Mouse (Mus musculus) forebrain, embryonic 13.5 days (tissue): ENCODE data around the gene Polr2l. TPM values are rescaled to one million over a fixed set of nuclear protein-coding genes. Genes with fewer than 3 reads are reported as not detected.

ENCODE experiments used
- ATAC-seq: fragments of 200-750 bp; cut with Nextera tagmentation; 2 replicates; pipeline ENCODE4 v1.8.0; 2017
- H3K27ac ChIP-seq: fragments of 300-500 bp; sonication (generic); 2 replicates; pipeline ENCODE4 v1.5.1; 2015; ENCODE audit warnings: inconsistent platforms, mild to moderate bottlenecking, moderate library complexity
- H3K27me3 ChIP-seq: fragments of 300-500 bp; sonication (generic); 2 replicates; pipeline ENCODE4 v1.6.1; 2015; ENCODE audit warnings: mild to moderate bottlenecking, inconsistent platforms
- H3K36me3 ChIP-seq: fragments of 300-500 bp; sonication (generic); 2 replicates; pipeline ENCODE4 v1.6.1; 2015; ENCODE audit warnings: mild to moderate bottlenecking, inconsistent platforms; ENCODE audit not compliant: poor library complexity, severe bottlenecking
- H3K4me1 ChIP-seq: fragments of 300-500 bp; sonication (generic); 2 replicates; pipeline ENCODE4 v1.6.1; 2015; ENCODE audit warnings: inconsistent platforms
- H3K4me2 ChIP-seq: fragments of 300-500 bp; sonication (generic); 2 replicates; pipeline ENCODE4 v1.6.1; 2015; ENCODE audit warnings: inconsistent platforms, mild to moderate bottlenecking, moderate library complexity
- H3K4me3 ChIP-seq: fragments of 300-500 bp; sonication (generic); 2 replicates; pipeline ENCODE4 v1.5.1; 2015; ENCODE audit warnings: mild to moderate bottlenecking, inconsistent platforms
- H3K9ac ChIP-seq: fragments of 300-500 bp; sonication (generic); 2 replicates; pipeline ENCODE4 v1.6.1; 2015; ENCODE audit warnings: mild to moderate bottlenecking, inconsistent platforms
- H3K9me3 ChIP-seq: fragments of 300-500 bp; sonication (generic); replicated peaks from 2 replicates; pipeline ENCODE4 v1.6.1; 2016; ENCODE audit warnings: inconsistent platforms
- WGBS: fragments of 180-500 bp; shearing (Covaris S2); methylation state at CpG from one replicate; pipeline ENCODE4 v1.1.7; 2015; 5-methylcytosine and 5-hydroxymethylcytosine counted together
- polyA plus RNA-seq: library from polyadenylated mRNA; unstranded; fragments of >200 nt; fragmentation: Nextera tagmentation; extraction: Ambion mirVana; gene quantifications from 2 replicates; pipeline ENCODE4 v1.2.1, GENCODE M21; 2015

Polr2l gene
- polyA plus RNA-seq, 1 experiment from 2014 or later = 76.5 TPM

GRCm38 (mm10) chr7:141483114-141483653 lies 8.3 kb upstream of the Polr2l start:
- no peaks in the 10 kb centered on the region for H3K9me3 ChIP-seq
- no peak overlapping the region for H3K9ac ChIP-seq
- no peaks in the 10 kb centered on the region for H3K36me3 ChIP-seq
- ATAC-seq = no peak
- 0 out of 2 replicates have a peak overlapping the region, but pooled peaks have one; percentile 60 for H3K4me3 ChIP-seq
- peak overlapping the region; percentile 95 for H3K4me2 ChIP-seq
- peaks cover 22% of the 10 kb centered on the region for H3K27me3 ChIP-seq
- peaks cover 25% of the 10 kb centered on the region for H3K4me1 ChIP-seq
- WGBS = 74% methylated on average over 6 of the region's 6 CpGs
- H3K27ac ChIP-seq = no peak overlapping the region

- Histone ChIP-seq H3K9me3 (no peaks in the 10 kb centered on the region), H3K36me3 (no peaks in the 10 kb centered on the region), H3K27me3 (peaks cover 24% of the 10 kb centered on the region), H3K27ac (no peak overlapping the region), H3K4me3 (peak overlapping the region; percentile 60), H3K4me2 (peak overlapping the region; percentile 95), H3K9ac (peak overlapping the region; percentile 79), H3K4me1 (peaks cover 25% of the 10 kb centered on the region)
- WGBS = 8% methylated on average over 11 of the region's 11 CpGs
- ATAC-seq = 0 out of 2 replicates have a peak, but pooled peaks have one; percentile 1
Observed at GRCm38 (mm10) chr7:141482531-141483024, 7.6 kb upstream of the Polr2l start.

GRCm38 (mm10) chr7:141481498-141482401 lies 6.8 kb upstream of the Polr2l start:
- peaks cover 31% of the 10 kb centered on the region for H3K27me3 ChIP-seq
- peak overlapping the region; percentile 60 for H3K4me3 ChIP-seq
- peak; percentile 66 for ATAC-seq
- under 1% methylated on average over 73 of the region's 81 CpGs for WGBS
- peak overlapping the region; percentile 95 for H3K4me2 ChIP-seq
- H3K27ac ChIP-seq = no peak overlapping the region
- peak overlapping the region; percentile 79 for H3K9ac ChIP-seq
- peaks cover 29% of the 10 kb centered on the region for H3K4me1 ChIP-seq
- H3K36me3 ChIP-seq = no peaks in the 10 kb centered on the region
- no peaks in the 10 kb centered on the region for H3K9me3 ChIP-seq

DNA sequence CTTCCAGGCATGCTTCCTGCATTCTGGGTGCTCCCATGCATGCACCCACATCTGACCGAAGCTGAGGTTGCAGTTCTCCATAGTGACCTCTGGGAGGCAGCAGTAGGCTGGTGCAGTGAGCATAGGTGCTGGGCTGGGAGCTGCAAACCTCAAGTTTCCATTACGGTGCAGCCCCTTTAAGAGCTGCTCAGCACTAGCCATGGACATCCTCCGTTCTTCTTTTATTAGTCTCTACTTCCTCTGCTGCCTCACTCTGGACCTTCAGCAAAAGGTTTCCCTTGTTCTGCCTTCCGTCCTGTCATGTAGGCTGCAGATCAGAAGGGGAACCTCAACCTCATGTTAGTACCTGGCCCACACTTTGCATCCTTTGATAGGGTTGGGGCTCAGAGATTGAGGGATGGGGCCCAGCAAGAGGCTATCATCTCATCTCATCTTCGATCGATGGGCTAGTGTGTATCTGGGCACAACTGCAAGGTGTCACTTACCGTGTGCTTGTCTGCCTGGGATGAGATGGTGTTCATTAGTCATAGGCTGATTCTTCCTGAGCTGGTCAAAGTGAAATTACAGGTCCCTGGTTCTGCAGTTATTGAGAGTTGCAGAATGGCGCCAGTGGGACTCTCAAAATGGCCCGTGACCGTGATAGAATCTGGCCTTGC lies 6.0 kb upstream of the Polr2l start:
- Histone ChIP-seq H3K9me3 (no peaks in the 10 kb centered on the region), H3K36me3 (no peaks in the 10 kb centered on the region), H3K27ac (no peak overlapping the region), H3K9ac (no peak overlapping the region), H3K4me1 (peaks cover 37% of the 10 kb centered on the region), H3K4me2 (peak overlapping the region; percentile 95), H3K4me3 (peak overlapping the region; percentile 60), H3K27me3 (peaks cover 39% of the 10 kb centered on the region)
- ATAC-seq = peak; percentile 58
- WGBS = 8% methylated on average over 10 of the region's 10 CpGs

DNA sequence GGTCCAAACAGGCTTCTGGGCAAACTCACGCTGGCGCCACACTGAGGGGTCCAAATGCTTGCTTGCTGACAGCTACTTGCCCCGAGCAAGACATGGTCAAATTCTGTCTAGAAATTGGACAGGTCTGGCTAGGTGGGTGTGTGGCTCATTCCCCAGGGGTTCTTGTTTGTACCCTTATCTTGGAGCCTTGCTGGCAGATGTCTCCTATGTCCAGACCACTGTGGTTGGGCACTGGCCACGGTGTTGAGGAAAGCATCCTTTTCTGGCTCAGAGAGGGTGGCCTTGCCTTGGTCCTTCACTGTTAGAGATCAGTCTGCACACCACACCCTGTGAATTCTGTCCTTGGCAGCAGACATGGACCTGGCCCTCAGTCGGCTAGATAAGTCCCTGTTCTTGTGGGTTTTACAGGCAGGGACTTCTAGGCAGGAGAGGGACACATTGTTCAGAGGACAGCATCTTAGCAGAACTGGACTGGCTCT lies 3.4 kb upstream of the Polr2l start:
- no peak for ATAC-seq
- Histone ChIP-seq H3K27ac (no peak overlapping the region), H3K27me3 (peaks cover 39% of the 10 kb centered on the region), H3K9me3 (no peaks in the 10 kb centered on the region), H3K4me1 (peaks cover 56% of the 10 kb centered on the region), H3K9ac (no peak overlapping the region), H3K4me2 (no peak overlapping the region), H3K36me3 (no peaks in the 10 kb centered on the region), H3K4me3 (no peak overlapping the region)
- WGBS = 84% methylated on average over 5 of the region's 5 CpGs

- no peaks in the 10 kb centered on the region for H3K9me3 ChIP-seq
- H3K4me1 ChIP-seq = peaks cover 52% of the 10 kb centered on the region
- no peak overlapping the region for H3K4me2 ChIP-seq
- H3K4me3 ChIP-seq = no peak overlapping the region
- WGBS = 71% methylated on average over 4 of the region's 4 CpGs
- H3K27ac ChIP-seq = no peak overlapping the region
- H3K36me3 ChIP-seq = peaks cover 3% of the 10 kb centered on the region; the same call in 1 of the 2 replicates
- peaks cover 33% of the 10 kb centered on the region for H3K27me3 ChIP-seq
- ATAC-seq = no peak
- H3K9ac ChIP-seq = no peak overlapping the region
Observed at GRCm38 (mm10) chr7:141477578-141478269, 2.8 kb upstream of the Polr2l start.

DNA sequence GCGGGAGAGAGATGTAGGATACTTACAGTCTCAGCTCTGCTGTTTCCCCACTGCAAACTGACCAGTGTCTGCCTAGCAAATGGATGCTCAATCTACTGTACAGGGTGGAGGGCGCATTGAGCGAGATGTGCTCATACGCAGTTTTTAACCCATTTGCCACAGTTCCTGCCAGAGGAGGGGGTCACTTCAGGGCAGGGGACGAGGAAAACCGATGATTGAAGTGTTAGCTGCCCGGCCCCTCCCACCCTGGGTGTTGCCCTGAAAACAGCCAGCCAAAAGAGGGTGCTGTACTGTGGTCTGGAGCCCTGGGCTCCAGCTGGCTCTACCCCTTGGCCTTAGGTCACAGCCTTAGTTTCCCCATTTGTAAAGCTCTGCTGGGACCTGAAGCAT lies 2.0 kb upstream of the Polr2l start:
- H3K27me3 ChIP-seq = peaks cover 31% of the 10 kb centered on the region
- peaks cover 46% of the 10 kb centered on the region for H3K4me1 ChIP-seq
- H3K4me2 ChIP-seq = peak overlapping the region; percentile 87
- no peaks in the 10 kb centered on the region for H3K9me3 ChIP-seq
- H3K27ac ChIP-seq = peak overlapping the region; percentile 25; the same call in 1 of the 2 replicates
- 31% methylated on average over 7 of the region's 7 CpGs for WGBS
- no peak overlapping the region for H3K9ac ChIP-seq
- H3K36me3 ChIP-seq = peaks cover 10% of the 10 kb centered on the region
- no peak for ATAC-seq
- no peak overlapping the region for H3K4me3 ChIP-seq

DNA sequence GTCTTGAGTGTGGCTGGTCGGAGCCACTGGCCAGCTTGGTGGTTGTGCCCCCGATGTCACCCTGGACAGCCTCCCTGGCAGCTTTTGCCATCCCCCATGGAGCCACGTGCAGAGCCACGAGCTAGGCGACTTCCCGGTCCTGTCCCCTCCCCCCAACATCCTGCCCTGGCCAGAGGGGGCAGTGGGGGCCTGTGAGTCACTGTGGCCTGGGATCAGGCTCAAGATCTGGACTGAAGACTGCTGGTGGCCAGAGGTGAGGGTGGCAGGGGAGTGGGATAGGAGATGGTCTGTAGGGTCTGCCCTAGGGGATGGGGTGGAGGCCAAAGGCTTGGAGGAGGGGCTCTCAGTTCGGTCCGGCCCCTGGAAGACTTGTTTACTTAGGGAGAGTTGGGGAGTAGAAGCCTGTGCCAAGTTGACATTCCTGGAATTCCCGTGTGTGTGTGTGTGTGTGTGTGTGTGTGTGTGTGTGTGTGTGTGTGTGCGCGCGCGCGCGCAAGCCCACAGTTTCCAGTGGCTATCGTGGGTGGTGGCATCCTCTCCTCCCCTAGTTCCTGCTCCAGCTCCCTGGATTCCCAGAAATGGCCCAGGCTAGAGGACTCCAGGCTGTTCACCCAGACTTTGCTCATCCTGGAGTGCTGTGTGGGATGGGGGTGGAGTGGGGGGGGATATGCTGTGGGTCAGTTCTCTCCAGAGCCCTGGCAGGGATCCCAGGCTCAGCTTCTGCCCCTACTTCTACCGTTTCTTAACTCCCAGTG lies 1.5 kb upstream of the Polr2l start:
- peaks cover 41% of the 10 kb centered on the region for H3K4me1 ChIP-seq
- H3K4me2 ChIP-seq = peak overlapping the region; percentile 87
- peak overlapping the region; percentile 81 for H3K4me3 ChIP-seq
- peaks cover 27% of the 10 kb centered on the region for H3K27me3 ChIP-seq
- H3K9ac ChIP-seq = peak overlapping the region; percentile 86
- peak overlapping the region; percentile 25; the same call in 1 of the 2 replicates for H3K27ac ChIP-seq
- no peaks in the 10 kb centered on the region for H3K9me3 ChIP-seq
- peaks cover 14% of the 10 kb centered on the region for H3K36me3 ChIP-seq
- ATAC-seq = no peak
- WGBS = 8% methylated on average over 17 of the region's 17 CpGs

DNA sequence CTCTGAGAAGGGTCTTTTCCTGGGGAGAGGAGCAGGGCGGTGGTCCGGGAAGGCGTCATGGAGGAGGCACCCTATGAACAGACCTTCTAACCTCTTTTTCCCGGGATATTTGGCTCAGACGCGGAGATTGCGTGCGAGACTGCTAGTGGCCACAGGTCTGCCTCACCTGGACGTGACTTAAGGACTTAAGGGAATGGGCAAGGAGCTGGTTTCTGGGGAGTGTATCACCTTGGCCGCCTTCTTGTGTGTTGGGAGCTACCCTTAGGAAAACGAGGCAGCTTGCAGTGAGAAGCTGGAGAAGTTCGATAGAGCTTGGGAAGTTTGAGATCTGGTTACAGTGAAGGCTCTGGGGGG lies 850 bp upstream of the Polr2l start:
- WGBS = 4% methylated on average over 12 of the region's 12 CpGs
- Histone ChIP-seq H3K9me3 (no peaks in the 10 kb centered on the region), H3K27ac (no peak overlapping the region), H3K36me3 (peaks cover 20% of the 10 kb centered on the region), H3K9ac (peak overlapping the region; percentile 86), H3K4me3 (peak overlapping the region; percentile 81), H3K27me3 (peaks cover 27% of the 10 kb centered on the region), H3K4me2 (peak overlapping the region; percentile 87), H3K4me1 (peaks cover 35% of the 10 kb centered on the region)
- no peak for ATAC-seq

DNA sequence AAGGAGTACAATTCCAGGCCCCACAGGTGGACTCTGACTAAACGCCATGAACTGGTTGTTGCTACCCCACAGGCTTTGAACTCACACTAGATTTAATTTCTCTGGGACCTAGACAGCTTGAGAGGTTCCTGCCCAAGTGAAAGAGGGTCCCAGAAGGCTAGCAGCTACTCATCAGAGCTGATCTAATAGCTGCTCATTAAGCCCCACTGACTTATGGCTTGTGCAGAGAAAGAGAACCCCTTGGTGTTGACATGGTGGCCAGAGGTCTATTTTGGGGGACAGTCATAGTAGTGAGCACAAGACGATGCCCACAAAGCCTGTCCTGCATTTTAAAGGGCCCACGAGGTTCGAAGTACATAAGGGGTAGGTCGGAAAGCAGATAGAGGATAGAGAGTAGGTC lies 772 bp downstream of the Polr2l start:
- Histone ChIP-seq H3K36me3 (peaks cover 36% of the 10 kb centered on the region), H3K9ac (peak overlapping the region; percentile 86), H3K4me1 (peaks cover 44% of the 10 kb centered on the region), H3K27ac (no peak overlapping the region), H3K9me3 (no peaks in the 10 kb centered on the region), H3K4me2 (peak overlapping the region; percentile 87), H3K27me3 (peaks cover 27% of the 10 kb centered on the region), H3K4me3 (peak overlapping the region; percentile 81)
- WGBS = 9% methylated on average over 5 of the region's 5 CpGs
- ATAC-seq = no peak

GRCm38 (mm10) chr7:141472763-141473162 lies 2.2 kb downstream of the Polr2l start:
- H3K27ac ChIP-seq = no peak overlapping the region
- H3K27me3 ChIP-seq = peaks cover 21% of the 10 kb centered on the region
- H3K4me3 ChIP-seq = no peak overlapping the region
- H3K9ac ChIP-seq = no peak overlapping the region
- 89% methylated on average over 6 of the region's 6 CpGs for WGBS
- H3K9me3 ChIP-seq = no peaks in the 10 kb centered on the region
- H3K36me3 ChIP-seq = peaks cover 36% of the 10 kb centered on the region
- peaks cover 58% of the 10 kb centered on the region for H3K4me1 ChIP-seq
- no peak overlapping the region for H3K4me2 ChIP-seq
- ATAC-seq = no peak
